Mouse (Mus musculus) cortical plate, adult 2 months (tissue): ENCODE measurements at regions not wholly inside any gene's neighbourhood (a gene's known extent, or its start where the extent isn't known, plus 50 kb on each side); places are given as distances from the start of the nearest gene placed in this dataset.

ENCODE experiments used
- CTCF ChIP-seq: fragments of 200-500 bp; IDR thresholded peaks from 2 replicates; pipeline ENCODE4 v1.5.1; 2011; ENCODE audit warnings: mild to moderate bottlenecking, control low read depth, low read length; ENCODE audit not compliant: insufficient read depth; ENCODE audit errors: extremely low read depth
- POLR2A ChIP-seq: fragments of 200-500 bp; IDR thresholded peaks from 2 replicates; pipeline ENCODE4 v1.6.1; 2011; ENCODE audit warnings: mild to moderate bottlenecking, low read length, control low read depth; ENCODE audit not compliant: insufficient read depth; ENCODE audit errors: extremely low read depth

DNA sequence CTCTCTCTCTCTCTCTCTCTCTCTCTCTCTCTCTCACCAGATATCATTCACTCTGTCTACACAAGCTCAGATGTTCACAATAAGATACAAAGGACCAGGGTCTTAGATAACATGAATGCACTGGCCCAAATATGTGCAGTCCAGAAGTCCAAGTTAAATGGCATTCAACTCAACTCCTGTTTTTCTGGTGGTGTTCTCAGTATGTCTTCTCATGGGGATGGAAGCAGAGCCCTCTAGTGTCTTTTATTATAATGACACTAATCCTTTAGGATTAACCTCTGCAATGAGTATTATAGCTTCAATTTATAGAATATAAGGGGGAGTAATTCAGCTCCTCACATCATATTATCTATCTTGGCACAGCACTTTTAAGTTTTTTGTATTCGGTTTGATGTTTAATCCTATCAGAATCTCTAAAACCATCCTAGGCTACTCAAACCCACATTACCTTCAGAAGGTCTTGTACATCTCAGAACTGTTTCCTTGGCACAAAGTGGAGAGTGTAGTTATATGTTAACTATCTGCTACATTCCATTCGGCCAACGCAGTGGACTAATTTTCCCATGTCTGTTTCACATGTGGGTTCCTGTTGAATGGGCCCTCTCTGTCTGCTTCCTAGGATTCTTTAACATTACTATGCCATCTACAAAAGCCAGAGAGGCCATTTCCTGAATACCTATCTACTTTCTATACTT is 401.0 kb upstream of the Adamts5 start:
- TF ChIP-seq CTCF = no peak
- TF ChIP-seq POLR2A = no peak
